Mouse (Mus musculus) hindlimb bud, embryonic 11.5 days (tissue): ENCODE data around the gene Josd1.

Source experiments
- DNase-seq: peaks from one replicate; pipeline ENCODE4 v3.0.0-alpha.2; 2012; ENCODE audit warnings: low read depth, low spot score; ENCODE audit errors: extremely low spot score

Gene Josd1

GRCm38 (mm10) chr15:79687646-79688267 lies at the start of gene Josd1:
TSS of gene Josd1 (minus strand) at chr15:79687919.
- peak; percentile 79 for DNase-seq

GRCm38 (mm10) chr15:79734311-79734710 lies 46.6 kb upstream of the Josd1 start:
- DNase-seq = no peak

GRCm38 (mm10) chr15:79733640-79734039 lies 45.9 kb upstream of the Josd1 start:
- no peak for DNase-seq

- no peak for DNase-seq
Measured at GRCm38 (mm10) chr15:79733192-79733591, 45.5 kb upstream of the Josd1 start.

GRCm38 (mm10) chr15:79731554-79731953 lies 43.8 kb upstream of the Josd1 start:
- no peak for DNase-seq

GRCm38 (mm10) chr15:79728731-79729388 lies 41.1 kb upstream of the Josd1 start:
- no peak for DNase-seq

- DNase-seq = no peak
Measured at GRCm38 (mm10) chr15:79728311-79728710, 40.6 kb upstream of the Josd1 start.

- no peak for DNase-seq
Measured at GRCm38 (mm10) chr15:79727840-79728239, 40.1 kb upstream of the Josd1 start.

GRCm38 (mm10) chr15:79725190-79725789 lies 37.6 kb upstream of the Josd1 start:
- no peak for DNase-seq

GRCm38 (mm10) chr15:79723439-79723838 lies 35.7 kb upstream of the Josd1 start:
- no peak for DNase-seq

- DNase-seq = no peak
Measured at GRCm38 (mm10) chr15:79720796-79721195, 33.1 kb upstream of the Josd1 start.

- no peak for DNase-seq
Measured at GRCm38 (mm10) chr15:79720267-79720666, 32.5 kb upstream of the Josd1 start.

- DNase-seq = no peak
Measured at GRCm38 (mm10) chr15:79716710-79717109, 29.0 kb upstream of the Josd1 start.

GRCm38 (mm10) chr15:79715646-79716045 lies 27.9 kb upstream of the Josd1 start:
- DNase-seq = no peak

GRCm38 (mm10) chr15:79708229-79708822 lies 20.6 kb upstream of the Josd1 start:
- DNase-seq = no peak

- DNase-seq = no peak
Measured at GRCm38 (mm10) chr15:79706603-79707214, 19.0 kb upstream of the Josd1 start.

GRCm38 (mm10) chr15:79697558-79698187 lies 10.0 kb upstream of the Josd1 start:
- no peak for DNase-seq

GRCm38 (mm10) chr15:79697011-79697410 lies 9.3 kb upstream of the Josd1 start:
- no peak for DNase-seq

- DNase-seq = no peak
Measured at GRCm38 (mm10) chr15:79696508-79696907, 8.8 kb upstream of the Josd1 start.

GRCm38 (mm10) chr15:79695516-79695915 lies 7.8 kb upstream of the Josd1 start:
- no peak for DNase-seq

GRCm38 (mm10) chr15:79694512-79694911 lies 6.8 kb upstream of the Josd1 start:
- no peak for DNase-seq
